Mouse (Mus musculus) thymus, postnatal 25 days (tissue): ENCODE results near the gene Gm13539.
"Not testable (repeated sequence)": the region's sequence is repeated elsewhere in the genome, so short reads cannot be mapped to it uniquely, and the experiment has no call there.

Experiments used
- DNase-seq: peaks from one replicate; pipeline ENCODE4 v3.0.0; 2022

The Gm13539 gene

GRCm38 (mm10) chr2:25781957-25782356 is at the start of gene Gm13539:
Gm13539 (plus strand) TSS chr2:25782257.
- no peak for DNase-seq

- no peak for DNase-seq
These were observed 48.7 kb upstream of the Gm13539 start for GRCm38 (mm10) chr2:25733199-25733930.

GRCm38 (mm10) chr2:25736709-25737108 is 45.3 kb upstream of the Gm13539 start, which contains the start of gene Obp2b:
Obp2b (plus strand) TSS chr2:25737009.
- not testable (repeated sequence) for DNase-seq

- no peak for DNase-seq
These were observed 40.4 kb upstream of the Gm13539 start for GRCm38 (mm10) chr2:25741671-25742070.

GRCm38 (mm10) chr2:25754201-25754600 is 27.9 kb upstream of the Gm13539 start:
- no peak for DNase-seq

- DNase-seq, result no peak
These were observed 23.9 kb upstream of the Gm13539 start for GRCm38 (mm10) chr2:25758064-25758625.

GRCm38 (mm10) chr2:25765269-25765668 is 16.8 kb upstream of the Gm13539 start, which contains the start of gene Lcn3:
Lcn3 (plus strand) TSS chr2:25765569.
- no peak for DNase-seq

DNA sequence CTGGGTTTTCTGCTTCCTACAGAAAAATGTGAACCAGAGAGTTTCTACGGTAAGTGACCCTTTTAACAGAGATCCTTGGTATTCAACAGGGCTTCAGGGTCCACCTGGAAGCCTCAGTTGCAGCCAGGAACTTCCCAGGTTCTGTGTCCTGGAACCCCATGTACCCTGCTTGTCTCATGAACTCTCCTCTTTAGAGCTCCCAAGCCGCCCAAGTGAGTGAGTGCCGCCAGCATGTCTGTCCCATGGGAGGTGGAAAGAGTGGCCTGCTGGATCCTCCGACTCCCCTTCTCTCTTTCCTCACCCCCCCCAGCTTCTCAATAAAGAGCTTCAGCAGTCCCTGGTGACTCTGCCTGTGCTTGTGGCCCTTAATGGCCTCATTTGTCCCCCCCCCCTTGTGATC is 14.3 kb upstream of the Gm13539 start:
- DNase-seq, result no peak

DNA sequence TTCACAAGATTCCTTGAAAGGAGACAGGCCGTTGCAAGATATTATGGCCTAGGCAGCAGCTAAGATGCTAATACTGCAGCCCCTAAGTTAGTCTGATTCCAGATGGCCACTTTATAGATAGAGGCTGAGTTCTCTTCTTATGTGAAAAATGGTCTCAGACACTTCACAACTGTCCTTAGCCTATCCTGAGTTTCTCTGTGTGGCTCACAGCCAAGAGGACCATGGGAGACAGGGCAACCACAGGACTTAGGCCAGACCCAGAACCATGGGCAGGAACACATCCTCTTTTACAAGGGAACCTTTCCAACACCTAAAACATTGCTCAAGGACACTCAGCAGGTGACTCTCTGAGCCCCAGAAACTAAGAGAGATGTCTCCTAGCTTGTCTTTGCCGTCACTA is 8.6 kb upstream of the Gm13539 start:
- no peak for DNase-seq

GRCm38 (mm10) chr2:25774640-25775039 is 7.4 kb upstream of the Gm13539 start:
- no peak for DNase-seq

- DNase-seq, result no peak
These were observed 6.1 kb upstream of the Gm13539 start for GRCm38 (mm10) chr2:25775991-25776390.

GRCm38 (mm10) chr2:25776717-25777116 is 5.3 kb upstream of the Gm13539 start, which contains the start of gene Lcn11:
Lcn11 (plus strand) TSS chr2:25777017.
- DNase-seq, result no peak

DNA sequence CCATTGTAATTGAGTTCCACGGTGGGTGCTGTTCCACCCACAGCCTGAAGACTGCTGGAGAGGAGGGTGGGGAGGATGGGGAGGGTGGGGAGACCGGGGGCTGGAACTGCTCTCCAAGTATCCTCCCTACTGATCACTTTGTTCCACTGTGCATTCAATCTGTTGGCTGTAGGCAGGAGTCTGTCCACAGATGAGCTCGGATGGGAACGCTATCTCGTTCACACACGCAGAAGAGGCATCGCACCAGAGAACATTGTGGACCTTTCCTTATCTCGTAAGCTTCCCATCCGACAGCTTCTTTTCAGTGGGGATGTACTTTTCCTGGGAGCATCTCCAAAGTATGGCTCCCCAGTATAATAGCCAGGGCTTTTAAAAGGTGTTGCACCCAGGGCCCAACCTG is 3.0 kb upstream of the Gm13539 start:
- no peak for DNase-seq

GRCm38 (mm10) chr2:25780921-25781320 is 1.1 kb upstream of the Gm13539 start:
- DNase-seq, result no peak

DNA sequence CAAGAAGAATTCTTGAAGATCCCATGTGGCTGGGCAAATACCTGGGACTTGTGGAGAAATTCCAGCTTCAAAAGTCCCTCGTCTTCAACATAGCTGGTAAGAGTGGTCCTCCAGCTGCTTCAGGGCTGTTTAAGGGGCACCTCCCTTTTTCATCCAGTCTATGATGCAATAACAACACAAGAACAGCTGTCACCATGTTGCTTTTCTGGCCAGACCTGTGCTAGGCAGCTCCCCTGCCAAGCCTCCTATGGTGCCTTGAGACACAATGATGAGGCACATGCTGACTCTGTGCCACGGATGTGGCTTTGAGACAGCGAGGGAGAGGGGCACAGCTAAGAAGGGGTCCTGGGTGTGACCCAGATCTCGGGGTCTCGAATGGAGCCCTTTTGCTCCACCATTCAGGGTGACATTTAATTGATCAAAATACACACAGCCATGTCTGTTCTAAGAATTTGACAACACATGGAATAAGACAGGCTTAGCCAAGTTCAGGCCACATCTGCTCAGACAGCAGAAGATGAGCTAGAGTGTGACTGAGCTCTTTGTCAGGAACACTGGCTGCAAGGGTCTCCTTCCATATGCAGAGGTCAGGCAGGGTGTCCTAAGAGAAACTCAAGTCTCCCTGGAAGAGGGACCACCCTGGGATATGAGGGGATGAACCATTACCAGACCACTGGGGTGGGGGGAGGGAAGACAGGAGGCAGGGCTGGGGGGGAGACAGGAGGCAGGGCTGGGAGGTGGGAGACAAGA is 3.7 kb downstream of the Gm13539 start:
- no peak for DNase-seq

DNA sequence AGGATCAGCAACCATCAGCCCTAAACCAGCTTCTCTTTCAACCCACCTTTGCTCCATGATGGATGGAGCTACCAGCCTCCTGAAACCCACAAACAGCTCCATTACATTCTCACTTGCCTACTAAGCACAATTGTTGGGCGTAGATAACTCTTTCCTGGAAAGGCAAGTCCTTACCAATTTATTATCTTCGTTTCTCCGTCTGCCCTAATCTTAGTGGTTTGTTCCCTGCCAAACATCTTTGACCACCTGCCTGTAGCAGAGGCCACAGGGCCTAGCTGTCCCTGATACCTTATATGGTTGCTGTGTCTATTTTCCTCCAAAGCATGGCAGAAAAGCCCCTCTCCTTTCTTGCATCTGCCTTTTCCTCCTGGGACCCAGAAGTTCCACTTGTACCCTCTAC is 7.0 kb downstream of the Gm13539 start:
- DNase-seq, result no peak

DNA sequence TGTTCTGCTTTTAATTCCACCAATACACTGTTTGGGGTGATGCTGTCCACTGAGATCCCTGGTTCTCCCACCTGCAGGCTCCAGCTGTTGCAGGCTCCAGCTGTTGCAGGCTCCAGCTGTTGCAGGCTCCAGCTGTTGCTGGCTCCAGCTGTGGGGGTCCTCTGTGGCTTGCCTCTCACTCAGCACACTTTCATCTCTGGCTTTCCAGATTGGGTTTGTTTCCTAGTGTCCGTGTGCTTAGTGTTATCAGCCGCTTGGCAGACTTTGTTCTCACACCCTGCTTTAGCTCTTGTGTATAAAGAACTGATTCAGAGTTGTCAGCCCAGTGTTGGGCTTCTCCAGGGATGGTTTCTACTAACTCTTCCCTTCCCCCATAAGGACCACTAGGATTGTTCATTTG is 15.6 kb downstream of the Gm13539 start:
- DNase-seq, result no peak

GRCm38 (mm10) chr2:25798065-25798464 is 16.0 kb downstream of the Gm13539 start:
- no peak for DNase-seq

DNA sequence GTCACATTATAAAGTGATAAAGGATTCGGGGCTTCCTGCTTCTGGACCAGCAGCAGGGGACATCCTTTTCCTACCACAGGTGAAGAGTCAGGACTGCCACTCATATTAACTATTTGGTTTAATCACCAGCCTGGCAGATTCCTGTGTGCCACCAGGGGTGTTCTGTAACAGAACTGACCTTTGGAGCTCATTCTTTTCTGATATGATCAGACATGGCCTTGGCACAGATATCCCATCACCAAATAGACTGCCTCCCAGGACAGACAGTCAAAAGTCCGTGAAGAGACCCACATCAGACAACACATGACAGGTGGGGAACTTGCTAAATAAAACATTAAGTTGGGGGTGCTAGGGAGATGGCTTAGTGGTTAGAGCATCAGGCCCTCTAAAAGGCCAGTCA is 29.7 kb downstream of the Gm13539 start:
- DNase-seq, result no peak

- DNase-seq, result no peak
These were observed 31.3 kb downstream of the Gm13539 start for GRCm38 (mm10) chr2:25813364-25813763.

DNA sequence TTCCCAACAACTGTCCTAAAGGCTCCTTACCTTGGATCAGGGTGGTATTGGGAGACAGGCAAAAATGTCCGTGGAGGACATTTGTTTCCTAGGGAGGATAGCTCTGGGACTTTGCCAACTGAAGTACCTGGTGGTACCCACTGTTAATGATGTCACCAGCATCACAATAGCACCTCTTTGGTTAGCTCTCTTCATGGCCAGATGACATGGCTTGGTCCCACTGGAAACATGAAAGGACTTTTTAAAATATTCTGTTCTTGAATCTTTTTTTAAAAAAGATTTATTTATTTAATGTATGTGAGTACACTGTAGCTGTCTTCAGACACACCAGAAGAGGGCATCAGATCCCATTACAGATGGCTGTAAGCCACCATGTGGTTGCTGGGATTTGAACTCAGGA is 33.7 kb downstream of the Gm13539 start, which contains the start of gene Glt6d1:
Gene Glt6d1, minus strand, starts transcription at position 101 of the 400 bp plus-strand sequence.
- DNase-seq, result not testable (repeated sequence)

DNA sequence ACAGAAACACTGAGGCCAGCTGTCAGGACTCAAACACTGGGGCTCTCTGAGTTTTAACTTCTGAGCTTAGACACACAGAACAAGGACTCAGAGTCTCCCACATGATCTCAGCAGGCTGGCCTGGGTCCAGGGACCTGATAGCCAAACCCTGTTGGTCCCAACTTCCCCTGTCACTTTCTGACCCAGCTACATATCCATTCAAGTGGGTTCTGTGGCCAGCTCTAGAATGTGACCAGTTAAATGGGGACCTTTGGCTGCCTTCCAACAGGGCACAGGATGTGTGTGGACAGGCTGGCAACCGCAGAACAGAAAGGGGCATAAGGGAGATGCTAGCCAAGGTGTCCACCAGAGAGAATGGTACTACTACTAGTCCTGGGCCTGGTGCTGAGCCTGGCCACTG is 40.7 kb downstream of the Gm13539 start, which contains the start of gene Lcn9:
Gene Lcn9, plus strand, starts transcription at position 348 of the 400 bp plus-strand sequence.
- no peak for DNase-seq

DNA sequence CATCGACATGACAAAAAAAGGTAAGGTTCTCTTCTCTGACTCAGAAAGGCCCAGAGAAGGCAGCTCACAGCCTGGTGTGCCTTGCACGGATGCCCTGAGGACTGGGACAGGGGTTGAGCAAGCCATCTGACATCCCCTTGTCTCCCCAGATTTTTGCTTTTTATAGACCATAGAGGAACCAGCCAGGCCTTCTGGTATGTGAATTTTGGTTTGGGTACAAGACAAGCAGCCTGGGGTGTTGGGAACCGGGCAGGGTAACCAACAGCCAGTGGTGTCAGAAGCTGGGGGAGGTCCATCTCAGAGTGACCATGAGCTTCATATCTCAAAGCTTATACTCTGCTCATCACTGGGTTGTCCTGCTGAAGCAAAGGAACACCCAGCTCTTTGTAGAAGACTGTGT is 42.7 kb downstream of the Gm13539 start:
- no peak for DNase-seq
